Mouse (Mus musculus) neural tube, postnatal 0 days (tissue): ENCODE data around the gene Ndc80. TPM values are rescaled to one million over a fixed set of nuclear protein-coding genes. Genes with fewer than 3 reads are reported as not detected.

Experiments
- polyA plus RNA-seq: library from polyadenylated mRNA; unstranded; fragments of >200 nt; fragmentation: Nextera tagmentation; extraction: Ambion mirVana; gene quantifications from 2 replicates; pipeline ENCODE4 v1.2.1, GENCODE M21; 2015

The Ndc80 gene
- polyA plus RNA-seq: 3.1 and 3.5 TPM in 2 replicates

DNA sequence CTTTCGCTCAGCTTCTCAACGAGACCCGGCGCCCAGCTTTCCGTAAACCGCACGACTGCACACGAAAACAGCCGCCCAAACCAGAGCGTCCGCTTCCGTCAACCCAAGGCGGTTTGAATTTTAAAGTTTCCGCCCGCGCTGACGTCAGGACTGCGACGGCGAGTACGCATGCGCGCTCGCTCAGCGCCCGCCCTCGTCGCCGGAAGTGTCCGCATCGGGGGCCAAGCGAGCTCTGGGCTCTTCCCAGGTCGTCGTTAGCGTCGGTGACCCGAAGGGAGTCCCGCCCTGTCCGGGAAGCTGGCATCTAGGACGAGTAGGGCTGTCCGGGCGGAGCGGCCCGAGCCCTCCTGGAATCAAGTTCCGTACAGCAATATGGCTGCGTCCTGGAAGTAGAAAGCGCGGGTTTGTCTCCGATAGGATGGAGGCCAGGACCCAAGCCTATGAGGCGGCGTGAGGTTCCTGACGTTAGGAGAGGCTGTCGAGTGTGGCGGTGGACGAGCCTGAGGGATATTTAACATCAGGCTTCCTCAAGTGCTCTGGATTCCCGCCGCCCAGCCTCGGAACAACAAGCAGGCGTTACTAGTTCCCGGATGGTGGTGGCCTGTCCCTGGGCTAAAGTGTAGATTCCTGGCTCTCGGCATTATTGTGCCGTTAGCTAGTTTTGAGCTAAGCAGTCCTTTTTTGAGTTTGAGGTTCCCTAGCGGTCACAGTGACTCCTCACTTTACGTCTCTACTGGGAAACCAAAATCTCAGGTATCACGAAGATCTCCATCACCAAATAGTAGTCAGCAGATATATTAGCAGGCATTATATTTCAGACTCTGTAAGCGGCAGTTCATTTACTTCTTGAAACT, at the start of gene Ndc80:
Ndc80 (minus strand) TSS at position 147 of the 854 bp plus-strand sequence.

DNA sequence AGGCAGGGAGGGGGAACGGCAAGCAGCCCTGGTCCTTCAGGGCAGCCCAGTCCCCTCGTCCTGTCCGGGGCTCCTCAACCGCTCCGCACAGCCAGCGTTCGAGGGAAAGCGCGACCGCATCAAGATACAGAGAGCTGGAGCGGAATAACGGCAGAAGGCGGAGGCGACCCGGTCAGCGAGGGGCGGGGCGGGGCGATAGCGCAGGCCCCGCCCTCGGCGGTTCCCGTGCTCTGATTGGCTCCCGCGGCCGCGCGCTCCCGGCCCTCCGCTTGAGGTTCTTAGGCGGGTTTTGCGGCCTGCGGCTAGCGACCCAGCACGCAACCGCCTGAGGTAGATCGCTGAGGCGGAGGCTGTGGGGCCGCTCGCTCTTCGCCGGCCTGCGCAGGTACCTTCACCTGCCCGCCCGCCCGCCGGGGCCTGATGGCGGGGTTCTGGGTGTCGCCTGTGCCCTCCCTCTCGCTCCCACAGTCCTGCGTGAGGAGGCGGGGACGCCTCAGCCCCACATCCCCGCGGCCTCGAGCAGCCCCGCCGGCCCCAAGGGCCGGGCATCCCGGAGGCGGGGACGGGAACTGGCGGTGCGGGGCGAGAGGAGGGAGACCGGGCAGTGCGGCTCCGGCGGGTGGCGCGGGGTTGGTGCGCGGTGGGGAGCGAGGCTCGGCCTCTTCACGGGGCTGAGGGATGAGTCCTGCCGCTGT, 25.2 kb upstream of the Ndc80 start, which contains the start of gene Spdya:
Spdya (plus strand) TSS at position 305 of the 695 bp plus-strand sequence.

DNA sequence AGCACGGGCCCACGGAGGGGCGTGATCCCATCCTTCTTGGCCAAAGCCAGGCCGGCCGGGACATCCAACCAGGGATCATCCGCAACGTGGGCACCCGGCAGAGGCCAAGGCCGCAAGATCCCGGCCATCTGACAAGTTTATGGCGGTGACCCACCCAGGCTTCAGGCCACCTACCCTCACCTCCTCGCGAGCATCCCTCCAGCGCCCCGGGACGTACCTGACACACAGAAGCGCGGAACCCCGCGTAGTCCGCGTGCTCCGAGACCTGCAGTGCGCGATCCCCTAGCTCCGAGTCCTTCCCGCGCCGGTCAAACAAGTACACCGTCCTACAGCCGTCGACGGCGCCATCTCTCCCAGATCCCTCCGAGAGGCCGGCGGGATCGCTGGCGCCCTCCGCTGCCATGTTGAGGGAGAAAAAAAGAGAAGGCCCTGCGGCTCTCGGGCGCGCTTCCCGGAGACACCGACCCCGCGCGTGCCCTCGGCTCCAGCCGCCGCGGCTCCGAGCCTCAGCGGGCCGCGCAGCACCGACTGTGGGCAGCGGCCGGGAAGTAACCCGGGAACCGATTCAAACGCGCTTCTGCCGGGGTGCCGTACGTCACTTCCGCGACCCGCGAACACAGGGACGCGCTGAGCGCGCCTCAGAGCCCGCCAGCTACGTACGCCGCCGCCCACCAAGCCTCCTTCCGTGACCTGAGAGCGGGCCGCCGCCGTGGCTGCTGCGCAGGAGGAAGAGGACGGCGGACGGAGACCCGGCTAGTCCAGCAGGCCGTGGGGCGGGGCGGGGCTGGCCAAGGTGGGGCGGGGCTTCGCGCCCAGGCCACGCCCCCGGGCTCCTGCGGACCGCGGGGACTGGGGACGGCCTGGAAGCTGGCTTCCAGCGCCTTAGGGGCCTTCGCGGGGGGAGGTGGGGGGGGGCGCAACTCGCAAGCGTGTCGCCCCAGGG, 51.6 kb downstream of the Ndc80 start, which contains the start of gene Smchd1:
Smchd1 (minus strand) TSS at position 582 of the 943 bp plus-strand sequence.

DNA sequence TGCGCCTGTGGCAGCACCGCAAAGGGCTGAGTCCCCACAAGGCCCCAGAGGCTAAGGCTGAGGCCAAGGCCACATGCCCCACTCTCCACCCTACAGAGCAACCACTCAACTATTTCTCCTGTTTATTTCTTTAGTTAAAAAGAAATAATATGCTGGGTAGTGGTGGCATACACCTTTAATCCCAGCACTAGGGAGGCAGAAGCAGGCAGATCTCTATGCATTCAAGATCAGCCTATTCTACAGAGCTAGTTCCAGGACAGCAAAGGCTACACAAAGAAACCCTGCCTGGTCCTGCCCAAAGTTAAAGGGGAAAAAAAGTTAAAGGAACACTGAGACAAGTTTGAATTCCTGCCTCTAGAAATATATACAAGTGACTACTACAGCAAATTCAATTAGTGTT, 66.8 kb downstream of the Ndc80 start, which contains the start of gene Gm4707:
Gm4707 (minus strand) TSS at position 101 of the 400 bp plus-strand sequence.

Other genes with a start within 250 kb of the Ndc80 start
- 1.5 and 2.4 TPM in 2 replicates for gene Emilin2, start 214.9 kb downstream of the Ndc80 start, polyA plus RNA-seq
- gene Gm4707, start 66.9 kb downstream of the Ndc80 start, polyA plus RNA-seq: 1.5 and 1.7 TPM in 2 replicates
- 35.1 and 35.8 TPM in 2 replicates for gene Smchd1, start 51.5 kb downstream of the Ndc80 start, polyA plus RNA-seq
- 2.7 and 3.1 TPM in 2 replicates for gene Spdya, start 25.2 kb upstream of the Ndc80 start, polyA plus RNA-seq
- 28.5 and 31.4 TPM in 2 replicates for gene Wdr43, start 89.0 kb upstream of the Ndc80 start, polyA plus RNA-seq
- 1.5 TPM in 2 replicates for gene Togaram2, start 146.4 kb upstream of the Ndc80 start, polyA plus RNA-seq
- gene Pcare, start 226.0 kb upstream of the Ndc80 start, polyA plus RNA-seq: not detected in 2 replicates
- 25.6 and 27.9 TPM in 2 replicates for gene Clip4, start 241.6 kb upstream of the Ndc80 start, polyA plus RNA-seq